In genomic region chr9:121122039-121122438, GRCm38 (mm10) we compare ENCODE assay signal across 27 mouse cellular contexts.
DNase-seq lines count a peak whose midpoint lies in the region; ATAC-seq lines count a peak whose summit lies in the region.
"Had no signal": no experiment of that assay in that cellular context is flagged by ENCODE, and none has a peak within 500 bp of the region (broad histone marks: within the 10 kb centered on the region; RNA-seq: fewer than 3 reads in every experiment).

No protein-coding gene starts in this region.

- intact Hi-C loops in heart, postnatal 14 days (cut with DNase I): no loop called here

- no peak for DNase-seq in heart, embryonic 10.5 days (ENCODE audit: low spot score)
- no peak for DNase-seq in heart, postnatal 14 days
- peak; percentile 4 for DNase-seq in thymus, postnatal 25 days
- no peak for DNase-seq in thymus, adult 18-20 months
- DNase-seq in limb, embryonic 10.5 days (ENCODE audit: low spot score): no peak
- DNase-seq: adrenal gland, adult 8-10 months; adrenal gland, postnatal 25 days; cerebellum, adult 11-12 months; cerebellum, adult 8-10 months; embryo, embryonic 11 days; gastrocnemius, postnatal 10 days; gastrocnemius, postnatal 36 days; heart, adult 2 months; kidney, adult 11 months had no signal

- H3K4me3 ChIP-seq in heart, embryonic 10.5 days: no peak overlapping the region
- no peak overlapping the region for H3K4me3 ChIP-seq in limb, embryonic 10.5 days
- H3K4me3 ChIP-seq: embryonic facial prominence, embryonic 10.5 days; embryonic facial prominence, embryonic 13.5 days; erythroblast, embryonic 14.5 days; forebrain, embryonic 12.5 days; heart, adult 2 months; heart, embryonic 12.5 days; hindbrain, embryonic 10.5 days; hindbrain, embryonic 13.5 days; intestine, embryonic 15.5 days had no signal

- H3K4me1 ChIP-seq in heart, embryonic 10.5 days: peaks cover 21% of the 10 kb centered on the region
- peaks cover 10% of the 10 kb centered on the region for H3K4me1 ChIP-seq in limb, embryonic 10.5 days
- H3K4me1 ChIP-seq: forebrain, embryonic 12.5 days had no signal

- ATAC-seq in hematopoietic stem cell, adult 5-6 weeks (replicated peaks in 1 of 2; ENCODE audit: insufficient read depth in 1 of 2, low FRiP score in 2 of 2, low TSS enrichment in 1 of 2, low read depth in 1 of 2, poor library complexity in 2 of 2, severe bottlenecking in 2 of 2): peak; percentile 35 to 52; a peak in 3 of 4 replicates
- ATAC-seq: activated CD4-positive, CD25-positive, alpha-beta regulatory T cell, adult 4 months; CD4-positive, CD25-positive, alpha-beta regulatory T cell, adult 4 months; forebrain, embryonic 16.5 days; hindbrain, embryonic 16.5 days; intestine, embryonic 15.5 days had no signal

- no peaks in the 10 kb centered on the region for H3K36me3 ChIP-seq in heart, embryonic 10.5 days
- no peaks in the 10 kb centered on the region for H3K36me3 ChIP-seq in limb, embryonic 10.5 days
- H3K36me3 ChIP-seq: embryonic facial prominence, embryonic 13.5 days; forebrain, embryonic 12.5 days; heart, embryonic 12.5 days; hindbrain, embryonic 10.5 days; hindbrain, embryonic 13.5 days; intestine, embryonic 15.5 days had no signal

- 0 out of 2 replicates have a peak overlapping the region, but pooled peaks have one; percentile 3 for H3K27ac ChIP-seq in heart, embryonic 10.5 days
- no peak overlapping the region for H3K27ac ChIP-seq in limb, embryonic 10.5 days
- H3K27ac ChIP-seq: embryonic facial prominence, embryonic 10.5 days; embryonic facial prominence, embryonic 13.5 days; forebrain, embryonic 12.5 days; heart, adult 2 months; hindbrain, embryonic 10.5 days; hindbrain, embryonic 13.5 days; intestine, embryonic 15.5 days had no signal

- WGBS in heart, embryonic 10.5 days: 54% methylated on average over 5 of the region's 5 CpGs
- WGBS in limb, embryonic 10.5 days: 58% methylated on average over 5 of the region's 5 CpGs

- no peaks in the 10 kb centered on the region for H3K27me3 ChIP-seq in heart, embryonic 10.5 days (ENCODE audit: insufficient read depth, poor library complexity, severe bottlenecking)
- H3K27me3 ChIP-seq in limb, embryonic 10.5 days (ENCODE audit: low read depth, poor library complexity, severe bottlenecking): no peaks in the 10 kb centered on the region
- H3K27me3 ChIP-seq: embryonic facial prominence, embryonic 13.5 days; forebrain, embryonic 12.5 days; heart, embryonic 12.5 days; hindbrain, embryonic 13.5 days; intestine, embryonic 15.5 days had no signal

- no peaks in the 10 kb centered on the region for H3K9me3 ChIP-seq in heart, embryonic 10.5 days
- H3K9me3 ChIP-seq in limb, embryonic 10.5 days (replicated peaks): no peaks in the 10 kb centered on the region
- H3K9me3 ChIP-seq: embryonic facial prominence, embryonic 10.5 days; embryonic facial prominence, embryonic 13.5 days; forebrain, embryonic 12.5 days; hindbrain, embryonic 10.5 days; hindbrain, embryonic 13.5 days; intestine, embryonic 15.5 days had no signal
